Mouse (Mus musculus): ENCODE results near the gene Pygl. TPM values are rescaled to one million over a fixed set of nuclear protein-coding genes. Genes with fewer than 3 reads are reported as not detected.

Gene Pygl
- polyA plus RNA-seq, 1 experiment from 2014 or later, result 5.5 TPM

- Histone ChIP-seq H3K4me3 (no peak overlapping the region), H3K4me1 (peaks cover 9% of the 10 kb centered on the region; the same call in 1 of the 2 replicates), H3K27ac (no peak overlapping the region), H3K27me3 (ENCODE audit: low read depth, poor library complexity, severe bottlenecking) (no peaks in the 10 kb centered on the region), H3K9me3 (replicated peaks) (no peaks in the 10 kb centered on the region), H3K36me3 (no peaks in the 10 kb centered on the region)
- 92% methylated on average over 7 of the region's 7 CpGs for WGBS
- DNase-seq (ENCODE audit: low spot score), result no peak
These were observed 11.3 kb upstream of the Pygl start for GRCm38 (mm10) chr12:70242550-70242949.

- Histone ChIP-seq H3K27ac (no peak overlapping the region), H3K9me3 (replicated peaks) (no peaks in the 10 kb centered on the region), H3K36me3 (no peaks in the 10 kb centered on the region), H3K27me3 (ENCODE audit: low read depth, poor library complexity, severe bottlenecking) (no peaks in the 10 kb centered on the region), H3K4me3 (no peak overlapping the region), H3K4me1 (peaks cover 14% of the 10 kb centered on the region)
- WGBS, result 84% methylated on average over 5 of the region's 5 CpGs
- no peak for DNase-seq (ENCODE audit: low spot score)
These were observed 8.5 kb upstream of the Pygl start for GRCm38 (mm10) chr12:70239741-70240140.

DNA sequence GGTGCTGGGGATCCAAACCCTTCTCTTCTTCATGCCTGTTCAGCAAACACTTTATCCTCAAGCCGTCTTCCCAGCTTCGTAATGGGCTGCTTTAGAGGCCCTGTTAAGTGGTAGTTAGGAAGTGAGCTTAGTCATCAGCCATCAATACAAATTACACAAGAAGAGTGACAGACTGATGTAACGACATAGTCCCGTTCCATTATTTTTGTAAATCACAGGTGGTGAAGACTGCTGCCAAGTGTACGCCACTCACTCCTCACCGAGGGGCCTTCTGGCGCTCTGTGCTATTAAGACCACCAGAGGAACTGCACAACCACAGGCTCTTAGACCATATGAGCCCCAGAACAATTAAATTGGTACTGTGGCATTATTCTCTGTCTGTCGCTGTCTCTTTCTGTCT is 7.3 kb upstream of the Pygl start:
- 65% methylated on average over 8 of the region's 8 CpGs for WGBS
- H3K4me3 ChIP-seq, result no peak overlapping the region
- H3K36me3 ChIP-seq, result no peaks in the 10 kb centered on the region
- H3K9me3 ChIP-seq (replicated peaks), result no peaks in the 10 kb centered on the region
- no peaks in the 10 kb centered on the region for H3K27me3 ChIP-seq (ENCODE audit: low read depth, poor library complexity, severe bottlenecking)
- DNase-seq (ENCODE audit: low spot score), result no peak
- peaks cover 15% of the 10 kb centered on the region for H3K4me1 ChIP-seq
- no peak overlapping the region for H3K27ac ChIP-seq

- WGBS, result 19% methylated on average over 13 of the region's 13 CpGs
- DNase-seq (ENCODE audit: low spot score), result peak; percentile 83
- Histone ChIP-seq H3K4me3 (peak overlapping the region; percentile 46), H3K4me1 (peaks cover 15% of the 10 kb centered on the region), H3K36me3 (no peaks in the 10 kb centered on the region), H3K9me3 (replicated peaks) (no peaks in the 10 kb centered on the region), H3K27ac (peak overlapping the region; percentile 77), H3K27me3 (ENCODE audit: low read depth, poor library complexity, severe bottlenecking) (no peaks in the 10 kb centered on the region)
These were observed 3.7 kb upstream of the Pygl start for GRCm38 (mm10) chr12:70234938-70235484.

DNA sequence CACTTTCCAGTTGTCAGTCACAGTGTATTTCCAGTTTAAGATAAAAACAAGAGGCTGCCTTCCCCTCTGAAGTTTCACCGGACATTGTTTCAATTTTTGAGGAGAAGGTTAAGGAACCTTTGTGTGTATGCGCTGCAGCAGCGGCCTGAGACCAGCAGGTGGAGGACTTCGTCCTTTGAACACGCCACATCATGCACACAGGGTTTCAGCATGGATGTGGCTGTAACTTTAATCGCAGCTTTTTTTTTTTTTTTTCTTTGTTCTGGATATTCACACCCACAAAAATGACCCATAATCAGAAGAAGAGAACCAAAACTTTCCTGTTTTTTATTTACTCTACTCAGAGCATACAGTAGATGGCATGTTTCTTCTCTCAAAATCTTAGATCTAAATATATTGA is 3.1 kb upstream of the Pygl start:
- Histone ChIP-seq H3K36me3 (no peaks in the 10 kb centered on the region), H3K4me3 (no peak overlapping the region), H3K9me3 (replicated peaks) (no peaks in the 10 kb centered on the region), H3K27me3 (ENCODE audit: low read depth, poor library complexity, severe bottlenecking) (no peaks in the 10 kb centered on the region), H3K27ac (no peak overlapping the region), H3K4me1 (peaks cover 15% of the 10 kb centered on the region)
- 31% methylated on average over 6 of the region's 6 CpGs for WGBS
- peak; percentile 77 for DNase-seq (ENCODE audit: low spot score)

DNA sequence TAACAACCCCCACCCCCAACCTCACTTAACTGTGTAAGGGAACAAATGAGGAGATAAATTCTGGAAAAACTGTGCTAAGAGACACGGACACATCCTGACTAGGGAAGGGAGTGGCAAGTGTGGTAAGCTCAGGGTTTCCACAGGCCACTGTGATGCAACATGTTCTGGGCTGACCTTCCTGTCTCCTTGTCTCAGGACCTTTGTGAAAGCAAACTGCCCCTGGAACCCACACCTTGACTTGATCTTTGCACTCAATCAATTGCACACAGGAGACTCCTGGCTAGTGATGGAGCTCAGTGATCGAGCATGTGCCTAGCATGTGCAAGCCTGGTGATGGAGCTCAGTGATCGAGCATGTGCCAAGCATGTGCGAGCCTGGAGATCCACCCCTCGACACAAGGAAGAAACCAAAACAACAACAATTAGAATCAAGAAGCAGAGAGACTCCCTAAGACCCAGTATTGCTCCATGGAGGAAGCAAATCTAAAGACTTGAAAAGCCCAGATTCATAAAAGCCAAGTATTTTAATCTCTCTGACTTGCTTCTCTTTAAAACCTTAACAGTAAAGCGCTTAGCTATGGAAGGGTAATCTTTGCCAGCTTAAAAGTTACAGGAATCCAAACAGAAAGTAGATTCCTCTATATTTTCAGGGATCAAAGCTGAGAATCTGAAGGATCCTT is 2.5 kb upstream of the Pygl start:
- Histone ChIP-seq H3K27ac (0 out of 2 replicates have a peak overlapping the region, but pooled peaks have one; percentile 50), H3K4me3 (no peak overlapping the region), H3K4me1 (peaks cover 10% of the 10 kb centered on the region), H3K27me3 (ENCODE audit: low read depth, poor library complexity, severe bottlenecking) (no peaks in the 10 kb centered on the region), H3K36me3 (no peaks in the 10 kb centered on the region), H3K9me3 (replicated peaks) (no peaks in the 10 kb centered on the region)
- DNase-seq (ENCODE audit: low spot score), result no peak
- WGBS, result 88% methylated on average over 6 of the region's 6 CpGs

DNA sequence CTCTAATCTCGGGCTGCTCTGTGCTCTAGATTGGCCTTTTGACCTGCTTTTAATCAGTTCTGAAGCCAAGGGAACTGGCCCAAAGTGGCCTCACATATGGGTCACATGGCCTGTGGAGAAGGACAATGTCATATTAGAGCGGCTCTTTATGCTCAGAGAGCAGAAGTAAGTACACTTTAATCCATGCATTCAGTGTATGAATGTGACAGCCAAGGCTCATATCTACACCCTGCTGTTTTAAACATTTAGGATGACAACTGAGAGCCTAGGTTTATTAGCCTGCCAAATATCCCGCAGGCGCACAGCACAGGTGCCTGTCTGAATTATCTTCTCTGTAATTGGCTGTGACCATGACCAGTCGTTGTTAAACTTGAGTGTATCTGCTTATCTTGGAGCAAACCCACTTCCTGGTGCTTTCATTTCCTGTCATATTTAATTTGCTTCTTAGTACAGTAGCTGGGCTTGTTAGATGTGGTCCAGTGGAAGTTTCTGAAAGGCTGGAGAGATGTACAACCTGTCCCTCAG is 794 bp upstream of the Pygl start:
- DNase-seq (ENCODE audit: low spot score), result no peak
- Histone ChIP-seq H3K9me3 (replicated peaks) (no peaks in the 10 kb centered on the region), H3K27ac (no peak overlapping the region), H3K4me3 (no peak overlapping the region), H3K4me1 (peaks cover 15% of the 10 kb centered on the region), H3K36me3 (no peaks in the 10 kb centered on the region), H3K27me3 (ENCODE audit: low read depth, poor library complexity, severe bottlenecking) (peaks cover 12% of the 10 kb centered on the region; the same call in 1 of the 2 replicates)
- WGBS, result 72% methylated on average over 5 of the region's 5 CpGs

GRCm38 (mm10) chr12:70228155-70228554 is 3.1 kb downstream of the Pygl start:
- H3K27ac ChIP-seq, result no peak overlapping the region
- peak overlapping the region; percentile 63 for H3K4me3 ChIP-seq
- peaks cover 17% of the 10 kb centered on the region for H3K4me1 ChIP-seq
- H3K27me3 ChIP-seq (ENCODE audit: low read depth, poor library complexity, severe bottlenecking), result peaks cover 28% of the 10 kb centered on the region
- no peaks in the 10 kb centered on the region for H3K9me3 ChIP-seq (replicated peaks)
- 67% methylated on average over 11 of the region's 11 CpGs for WGBS
- no peak for DNase-seq (ENCODE audit: low spot score)
- H3K36me3 ChIP-seq, result no peaks in the 10 kb centered on the region

DNA sequence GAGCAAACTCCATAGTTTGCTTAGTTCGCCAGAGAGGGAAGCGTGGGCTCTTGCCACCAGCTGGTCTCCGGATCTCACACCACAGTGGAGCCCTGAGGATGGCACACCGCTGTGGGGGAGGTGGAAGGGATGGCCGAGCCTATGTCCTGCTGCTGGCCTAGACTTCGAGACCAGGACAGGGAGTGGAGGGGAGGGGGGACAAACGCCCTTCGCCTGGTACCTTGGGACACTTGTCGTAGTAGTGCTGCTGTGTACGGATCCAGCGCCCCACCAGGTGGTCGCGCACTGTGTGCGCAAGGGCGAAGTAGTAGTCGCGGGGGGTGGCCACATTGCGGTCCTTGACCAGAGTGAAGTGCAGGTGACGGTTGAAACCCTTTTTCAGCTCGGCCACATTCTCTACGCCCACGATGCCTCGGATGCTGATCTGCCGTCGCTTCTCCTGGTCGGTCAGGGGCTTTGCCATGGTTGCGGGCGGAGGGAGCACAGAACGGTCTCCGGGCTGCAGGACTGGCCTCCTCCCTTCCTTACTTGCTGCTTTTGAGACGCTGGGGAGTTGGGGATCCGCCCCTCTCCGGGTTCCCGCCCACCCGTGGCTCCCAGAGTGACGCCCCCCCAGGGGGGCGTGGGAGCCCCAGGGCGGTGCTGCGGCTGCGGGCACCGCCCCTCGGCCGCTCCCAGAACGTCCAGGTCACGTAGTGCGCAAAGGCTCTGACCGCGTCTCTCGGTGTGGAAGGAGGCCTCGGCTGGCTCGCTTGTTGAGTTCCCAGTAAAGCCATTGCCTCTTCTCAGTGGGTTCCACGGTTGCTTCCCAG is 4.0 kb downstream of the Pygl start:
- Histone ChIP-seq H3K9me3 (replicated peaks) (no peaks in the 10 kb centered on the region), H3K27ac (peak overlapping the region; percentile 71), H3K27me3 (ENCODE audit: low read depth, poor library complexity, severe bottlenecking) (peaks cover 28% of the 10 kb centered on the region), H3K36me3 (no peaks in the 10 kb centered on the region), H3K4me3 (peak overlapping the region; percentile 63), H3K4me1 (peaks cover 17% of the 10 kb centered on the region)
- WGBS, result 1% methylated on average over 52 of the region's 52 CpGs
- peak; percentile 74 for DNase-seq (ENCODE audit: low spot score)

DNA sequence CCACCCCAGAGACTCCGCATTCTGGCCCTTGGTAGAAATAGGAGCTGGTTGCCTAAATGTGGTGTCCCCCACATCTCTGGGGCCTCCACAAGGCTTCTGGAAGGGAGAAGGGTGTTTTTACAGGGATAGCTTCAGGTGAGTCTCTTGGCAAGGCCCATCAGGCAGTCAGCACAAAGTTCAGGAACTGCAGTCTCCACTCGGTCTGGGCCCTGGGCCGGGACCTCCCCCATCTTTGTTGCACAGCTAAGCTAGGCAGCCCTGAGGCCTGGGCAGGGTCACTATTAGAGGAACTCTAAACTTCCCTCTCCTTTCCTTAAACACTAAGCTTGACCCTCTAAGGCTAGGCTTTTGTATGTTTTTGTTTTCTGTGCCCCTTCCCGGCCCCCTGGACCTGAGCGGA is 4.6 kb downstream of the Pygl start:
- H3K27ac ChIP-seq, result peak overlapping the region; percentile 71
- peaks cover 17% of the 10 kb centered on the region for H3K4me1 ChIP-seq
- no peaks in the 10 kb centered on the region for H3K9me3 ChIP-seq (replicated peaks)
- H3K4me3 ChIP-seq, result peak overlapping the region; percentile 63
- DNase-seq (ENCODE audit: low spot score), result no peak
- no peaks in the 10 kb centered on the region for H3K36me3 ChIP-seq
- H3K27me3 ChIP-seq (ENCODE audit: low read depth, poor library complexity, severe bottlenecking), result peaks cover 28% of the 10 kb centered on the region
- 32% methylated on average over 5 of the region's 5 CpGs for WGBS

GRCm38 (mm10) chr12:70223331-70223730 is 8.0 kb downstream of the Pygl start:
- H3K36me3 ChIP-seq, result no peaks in the 10 kb centered on the region
- H3K4me1 ChIP-seq, result peaks cover 17% of the 10 kb centered on the region
- peaks cover 24% of the 10 kb centered on the region for H3K27me3 ChIP-seq (ENCODE audit: low read depth, poor library complexity, severe bottlenecking)
- DNase-seq (ENCODE audit: low spot score), result no peak
- no peak overlapping the region for H3K27ac ChIP-seq
- H3K9me3 ChIP-seq (replicated peaks), result no peaks in the 10 kb centered on the region
- WGBS, result 78% methylated on average over 4 of the region's 4 CpGs
- no peak overlapping the region for H3K4me3 ChIP-seq

DNA sequence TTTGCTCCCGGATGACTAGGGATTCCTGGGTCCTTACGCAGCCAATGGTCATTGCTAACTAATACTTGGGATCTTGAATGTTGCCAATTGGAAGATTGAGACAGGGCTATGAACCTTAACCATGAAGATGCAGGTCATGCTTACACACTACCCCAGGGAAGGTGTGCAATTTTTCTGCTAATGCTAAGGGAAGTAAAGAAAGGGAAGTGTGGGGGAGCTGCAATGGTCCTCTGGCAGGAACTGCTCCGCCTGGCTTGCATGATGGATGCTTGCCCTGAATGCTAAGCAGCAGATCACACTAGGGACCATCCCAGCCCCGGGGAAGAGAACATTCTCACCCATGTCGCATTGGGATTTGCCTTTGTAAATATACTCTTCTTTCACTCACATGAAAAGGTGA is 9.9 kb downstream of the Pygl start:
- peaks cover under 1% of the 10 kb centered on the region for H3K4me1 ChIP-seq
- no peak for DNase-seq (ENCODE audit: low spot score)
- no peaks in the 10 kb centered on the region for H3K9me3 ChIP-seq (replicated peaks)
- no peak overlapping the region for H3K4me3 ChIP-seq
- peaks cover 9% of the 10 kb centered on the region for H3K27me3 ChIP-seq (ENCODE audit: low read depth, poor library complexity, severe bottlenecking)
- WGBS, result 82% methylated on average over 5 of the region's 5 CpGs
- no peak overlapping the region for H3K27ac ChIP-seq
- H3K36me3 ChIP-seq, result no peaks in the 10 kb centered on the region
